Mouse (Mus musculus): ENCODE results near the gene Alkbh7.
A peak's percentile ranks its signal among the peaks of the same experiment; 100 is the strongest.

Alkbh7 gene

DNA sequence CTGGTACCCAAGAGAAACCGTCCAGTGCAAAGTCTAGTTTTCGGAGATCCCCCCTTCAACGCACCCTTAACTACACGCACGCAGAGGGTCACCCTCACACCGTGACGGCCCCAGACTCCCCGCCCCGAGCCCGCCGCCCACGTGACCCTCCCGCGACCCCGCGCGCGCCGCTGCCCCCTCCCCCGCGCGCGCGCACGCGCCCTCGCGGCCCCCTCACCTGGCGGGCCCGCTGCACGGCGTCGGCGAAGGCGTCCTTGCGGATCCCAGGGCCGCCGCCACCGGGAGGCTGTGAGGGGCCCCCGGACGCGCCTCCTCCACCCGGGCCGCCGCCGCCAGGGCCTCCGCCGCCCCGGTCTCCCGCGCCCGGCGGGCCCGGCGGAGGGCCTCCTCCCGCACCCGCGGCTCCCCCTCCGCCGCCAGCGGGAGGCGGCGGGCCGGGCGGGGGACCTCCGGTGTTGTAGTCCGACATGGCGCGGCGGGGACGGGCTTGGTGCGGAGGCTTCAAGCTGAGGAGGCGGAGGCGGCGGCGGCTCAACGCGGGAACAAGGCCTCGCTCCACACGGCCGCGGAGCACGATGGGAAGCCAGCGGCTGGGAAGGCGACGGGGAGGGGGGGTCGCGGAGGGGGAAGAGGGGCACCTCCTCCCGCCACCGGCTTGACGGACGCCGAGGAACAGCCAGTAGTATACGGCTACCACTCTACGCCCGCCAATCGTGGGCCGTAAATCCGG is 34.0 kb downstream of the Alkbh7 start, which contains the start of gene Khsrp:
Gene Khsrp, minus strand, starts transcription at position 592 of the 730 bp plus-strand sequence.
- peak; percentile 49 for DNase-seq (ENCODE audit: low read depth, low spot score)

DNA sequence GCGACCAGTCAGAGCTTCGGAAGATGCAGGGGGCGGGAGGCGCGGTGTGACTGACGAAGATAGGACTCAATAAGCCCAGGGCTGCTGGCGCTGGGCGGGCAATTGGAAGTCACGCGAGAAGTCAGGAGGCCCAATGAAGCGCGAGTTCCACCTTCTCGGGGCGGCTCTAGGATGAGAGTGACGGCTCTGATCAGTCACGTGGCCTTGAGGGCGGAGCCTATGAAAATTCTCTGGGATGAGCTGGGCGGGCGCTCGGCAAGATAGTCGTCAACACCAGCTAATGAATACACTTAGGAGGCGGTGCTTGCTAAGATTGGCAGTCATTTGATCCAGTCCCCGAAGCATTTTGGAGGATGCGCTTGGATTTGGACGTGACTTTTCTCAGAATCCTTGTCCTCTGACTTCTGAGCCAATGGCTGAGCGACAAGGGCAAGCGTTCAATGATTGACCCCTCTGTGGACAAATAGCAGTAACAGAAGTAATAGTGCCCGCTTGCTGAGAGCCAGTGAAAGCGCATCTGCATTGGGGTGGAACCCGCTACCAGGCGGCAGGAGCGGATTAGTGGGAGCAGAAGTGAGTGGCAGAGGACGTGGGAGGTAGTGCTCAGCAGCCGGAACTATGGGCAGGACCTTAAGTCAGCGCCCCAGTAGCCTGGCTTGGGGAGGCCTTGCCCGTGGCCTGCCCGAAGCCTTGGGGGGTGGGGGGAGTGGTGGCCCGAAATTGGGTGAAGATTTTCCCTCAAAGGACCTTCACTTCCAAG is 34.7 kb downstream of the Alkbh7 start:
- DNase-seq (ENCODE audit: low read depth, low spot score) = peak; percentile 100

DNA sequence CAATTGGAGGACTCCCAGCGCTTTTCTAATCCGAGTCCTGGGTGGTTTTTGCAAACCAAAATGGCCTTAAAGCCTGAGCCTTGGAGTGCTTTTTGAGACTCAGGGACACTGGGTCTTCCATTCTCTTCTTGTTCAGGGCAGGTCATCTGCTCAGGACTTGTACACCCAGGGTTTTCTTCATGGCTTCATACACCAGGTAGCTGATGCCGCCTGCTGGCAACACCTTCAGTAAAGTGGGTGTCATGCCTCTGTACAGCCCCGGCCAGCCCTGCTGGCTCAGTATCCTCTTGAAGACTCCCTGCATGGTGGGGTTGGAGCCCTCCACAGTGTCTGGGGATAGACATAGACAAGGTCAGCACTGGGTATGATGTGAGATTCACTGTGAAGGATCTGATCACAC is 35.7 kb downstream of the Alkbh7 start:
- no peak for DNase-seq (ENCODE audit: low read depth, low spot score)

DNA sequence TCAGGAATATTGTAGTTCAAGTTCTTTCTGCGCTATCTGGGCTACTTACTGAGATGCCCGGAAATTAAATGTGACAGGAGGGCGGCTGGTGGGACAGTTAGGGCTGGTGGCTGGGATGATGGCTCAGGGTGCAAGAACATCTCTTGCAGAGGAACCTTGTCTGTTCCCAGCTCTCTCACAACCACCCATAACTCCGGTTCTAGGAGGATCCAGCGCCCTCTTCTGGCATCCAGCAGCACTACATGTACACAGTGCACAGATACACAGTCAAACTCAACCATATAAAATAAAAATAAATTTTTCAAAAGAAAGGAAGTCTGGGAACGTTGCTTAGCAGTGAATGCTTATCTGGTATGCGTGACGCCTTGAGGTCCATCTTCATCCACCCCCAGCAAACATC is 41.8 kb downstream of the Alkbh7 start:
- no peak for DNase-seq (ENCODE audit: low read depth, low spot score)

DNA sequence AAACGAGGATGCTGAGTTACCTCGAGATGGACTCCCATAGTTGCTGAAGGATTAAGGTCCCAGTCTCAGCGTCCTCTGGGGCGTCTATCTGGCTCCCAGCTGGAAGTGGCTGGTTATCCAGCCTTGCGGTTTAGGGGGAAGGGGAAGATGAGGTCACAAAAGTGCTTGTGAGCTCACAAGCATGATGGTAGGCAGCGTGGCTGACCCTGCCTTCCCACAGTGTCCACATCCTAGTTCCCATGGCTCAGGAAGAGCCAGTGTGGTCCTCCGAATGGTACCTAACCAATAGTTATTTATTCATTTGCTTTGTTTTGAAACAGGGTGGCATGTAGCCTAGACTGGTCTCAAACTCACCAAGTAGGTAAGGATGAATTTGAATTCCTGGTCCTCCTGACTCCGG is 44.4 kb downstream of the Alkbh7 start, which contains the start of gene Slc25a41:
Gene Slc25a41, minus strand, starts transcription at position 101 of the 400 bp plus-strand sequence.
- DNase-seq (ENCODE audit: low read depth, low spot score) = no peak

DNA sequence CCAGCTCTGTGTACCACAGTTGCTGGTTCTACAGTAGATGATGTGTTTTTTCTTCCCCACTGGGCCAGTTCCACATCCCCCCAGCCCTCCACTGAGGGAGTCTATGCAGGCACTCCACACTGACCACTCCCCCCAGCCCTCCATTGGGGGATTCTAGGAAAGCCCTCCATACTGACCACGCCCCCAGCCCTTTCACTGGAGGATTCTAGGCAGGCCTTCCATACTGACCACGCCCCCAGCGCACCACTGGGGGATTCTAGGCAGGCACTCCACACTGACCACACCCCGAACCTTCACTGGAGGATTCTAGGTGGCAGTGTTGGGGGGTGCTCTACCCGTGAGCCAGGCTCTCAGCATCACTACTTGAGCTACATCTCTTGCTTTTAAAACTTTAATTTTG is 50.3 kb downstream of the Alkbh7 start:
- DNase-seq (ENCODE audit: low read depth, low spot score) = no peak

DNA sequence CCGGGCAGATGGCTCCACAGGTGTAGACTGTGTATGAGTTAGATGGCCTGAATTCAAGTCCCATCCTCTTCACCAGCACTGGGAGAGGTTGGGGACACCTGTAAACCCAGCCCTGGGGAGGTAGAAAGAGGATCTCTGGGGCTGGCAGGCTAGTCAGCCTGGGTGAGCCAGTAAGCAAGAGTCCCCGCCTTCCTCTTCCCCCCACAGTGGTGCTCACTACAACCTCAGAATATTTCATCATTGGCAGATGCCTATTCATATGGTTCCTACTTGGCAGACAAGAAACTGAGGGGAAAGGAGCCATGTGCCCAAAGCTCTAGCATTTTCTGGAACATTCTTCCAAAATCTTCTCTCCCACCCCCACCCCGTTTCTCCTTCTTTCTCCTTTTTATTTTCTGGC is 51.7 kb downstream of the Alkbh7 start:
- no peak for DNase-seq (ENCODE audit: low read depth, low spot score)

Data from mesoderm, embryonic 11.5 days (tissue).